Mouse (Mus musculus) megakaryocyte-erythroid progenitor cell, adult 5-6 weeks (primary cell): Measurements from ENCODE around the gene Klf2. TPM values are rescaled to one million over a fixed set of nuclear protein-coding genes. Genes with fewer than 3 reads are reported as not detected.

Source experiments
- ATAC-seq: replicated peaks from 2 replicates; pipeline ENCODE4 v1.8.0; 2016; ENCODE audit warnings: mild to moderate bottlenecking, inconsistent platforms; ENCODE audit not compliant: severe bottlenecking, poor library complexity, low FRiP score, low TSS enrichment
- total RNA-seq, 2 experiments: library from RNA; stranded (forward) in 1 of 2; stranded (reverse) in 1 of 2; fragments of 200-1000, 215-1000 nt in 1 of 2; fragments of >200 nt in 1 of 2; fragmentation: Nextera tagmentation in 1 of 2; gene quantifications; 2 replicates each; pipeline ENCODE4 v1.2.3; 2014 to 2017

Klf2 gene
- total RNA-seq, 2 experiments from 2014 or later = 4.0 to 5.1 TPM

DNA sequence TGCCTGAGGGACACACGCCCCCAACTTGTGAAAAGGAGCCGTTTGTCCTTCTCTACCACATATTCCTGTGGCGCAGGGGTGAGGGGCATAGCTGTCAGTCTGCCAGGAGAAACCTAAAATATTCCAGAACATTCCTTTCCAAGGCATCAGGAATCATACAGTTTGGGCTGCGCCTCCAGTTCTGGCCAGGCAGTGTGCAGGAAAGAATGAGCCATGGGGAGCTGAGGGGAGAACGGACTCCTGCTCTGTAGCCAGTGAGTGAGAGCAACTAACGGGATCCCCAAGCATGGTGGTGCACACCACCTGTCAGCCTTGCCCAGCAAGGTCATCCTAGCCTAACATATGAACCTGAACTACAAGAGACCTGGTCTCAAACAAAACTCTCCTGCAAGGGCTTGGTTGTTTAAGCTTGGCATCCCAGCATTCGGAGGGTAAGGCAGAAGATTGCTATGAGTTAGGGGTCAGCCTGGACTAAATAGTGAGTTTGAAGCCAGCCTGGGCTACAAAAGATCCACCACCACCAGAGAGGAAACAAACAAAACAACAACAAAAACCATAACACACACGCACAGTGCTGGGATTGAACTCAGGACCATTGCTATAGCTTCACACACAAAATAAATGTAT lies 15.7 kb upstream of the Klf2 start:
- ATAC-seq = no peak

DNA sequence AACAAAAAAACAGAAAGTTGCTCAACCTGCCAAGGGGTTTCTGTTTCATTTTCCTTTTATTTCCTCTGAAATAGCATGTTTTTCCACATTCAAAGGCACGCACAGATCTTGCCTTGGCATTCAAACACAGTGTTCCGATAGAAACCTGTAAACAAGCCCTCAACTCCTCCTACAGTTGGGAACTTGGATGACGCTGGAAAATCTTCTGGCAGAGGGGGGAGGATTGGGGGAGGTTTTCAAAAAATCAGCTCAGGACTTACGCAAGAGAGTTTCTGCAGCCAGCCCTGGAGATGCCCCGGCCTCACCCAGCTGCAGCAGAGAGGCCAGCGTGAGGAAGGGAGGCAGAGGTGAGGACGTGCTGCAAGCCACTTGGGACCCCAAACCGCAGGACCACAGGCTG lies 15.2 kb upstream of the Klf2 start:
- no peak for ATAC-seq

DNA sequence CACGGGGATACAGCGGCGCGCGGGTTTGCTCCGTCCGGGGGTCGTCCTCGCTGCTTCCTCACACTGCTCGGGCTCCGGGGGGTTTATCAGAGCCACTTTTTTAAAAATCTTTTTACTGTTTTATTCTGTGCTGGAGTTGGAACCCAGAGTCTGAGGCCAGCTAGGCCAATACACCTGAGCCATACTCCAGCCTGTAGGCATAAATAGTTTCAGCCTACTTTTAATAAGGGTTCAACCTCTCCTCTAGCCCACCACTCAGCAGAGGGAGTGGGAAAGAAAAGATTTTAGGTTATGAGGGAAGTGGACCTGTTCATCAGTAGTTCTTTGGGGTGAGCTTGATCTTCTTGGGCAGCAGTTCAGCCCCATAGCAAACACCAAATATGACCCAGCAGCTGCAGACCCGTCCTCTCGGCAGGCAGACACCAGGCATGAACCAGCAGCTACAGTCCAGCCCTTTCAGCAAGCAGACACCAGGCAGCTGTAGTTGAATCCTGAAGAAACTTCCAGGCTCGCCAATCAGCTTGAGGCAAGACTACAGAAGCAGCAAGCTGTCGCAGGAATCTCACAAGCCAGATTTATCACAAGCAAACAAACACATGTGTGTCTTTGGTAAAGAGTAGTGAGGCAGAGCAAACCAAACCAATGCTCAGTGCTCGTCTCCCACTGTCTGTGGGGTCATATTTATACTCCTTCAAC lies 13.5 kb upstream of the Klf2 start, which contains the start of gene Gm10282:
Gm10282 (minus strand) TSS at position 51 of the 696 bp plus-strand sequence.
- ATAC-seq = no peak

DNA sequence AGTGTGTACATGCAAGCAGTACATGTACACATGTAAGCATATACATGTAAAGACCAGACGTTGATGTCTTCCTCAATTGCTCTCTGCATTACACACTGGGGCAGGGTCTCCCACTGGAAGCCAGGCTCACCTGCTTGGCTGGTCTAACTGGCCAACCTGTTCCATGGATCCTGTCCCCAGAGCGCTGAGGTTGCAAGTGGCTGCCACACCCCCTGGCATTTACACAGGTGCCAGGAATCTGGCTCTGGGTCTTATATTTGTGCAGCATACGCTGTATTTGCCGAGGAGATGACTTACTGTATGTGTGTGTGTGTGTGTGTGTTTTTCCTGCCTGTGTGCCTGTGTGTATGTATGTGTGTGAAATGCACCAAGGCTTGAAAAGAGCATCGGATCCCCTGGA lies 11.9 kb upstream of the Klf2 start:
- ATAC-seq = no peak

DNA sequence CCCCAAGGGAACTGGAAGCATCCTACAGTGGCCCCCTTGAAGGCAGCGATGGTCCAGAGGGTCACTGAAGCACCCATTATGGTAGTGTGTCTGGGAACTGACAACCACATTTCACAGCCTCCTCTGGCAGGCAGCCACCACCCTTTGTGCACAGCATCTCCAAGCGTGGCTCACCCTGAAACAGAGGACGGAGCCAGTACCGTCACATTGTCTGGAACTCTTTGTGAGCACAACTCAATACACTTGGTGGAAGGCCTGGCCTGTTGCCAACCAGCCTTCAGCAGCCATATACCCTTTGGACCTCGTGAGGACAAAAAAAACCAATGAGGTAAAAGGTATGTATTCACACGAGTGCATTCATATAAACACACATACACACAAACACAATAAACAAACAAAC lies 10.6 kb upstream of the Klf2 start:
- no peak for ATAC-seq

DNA sequence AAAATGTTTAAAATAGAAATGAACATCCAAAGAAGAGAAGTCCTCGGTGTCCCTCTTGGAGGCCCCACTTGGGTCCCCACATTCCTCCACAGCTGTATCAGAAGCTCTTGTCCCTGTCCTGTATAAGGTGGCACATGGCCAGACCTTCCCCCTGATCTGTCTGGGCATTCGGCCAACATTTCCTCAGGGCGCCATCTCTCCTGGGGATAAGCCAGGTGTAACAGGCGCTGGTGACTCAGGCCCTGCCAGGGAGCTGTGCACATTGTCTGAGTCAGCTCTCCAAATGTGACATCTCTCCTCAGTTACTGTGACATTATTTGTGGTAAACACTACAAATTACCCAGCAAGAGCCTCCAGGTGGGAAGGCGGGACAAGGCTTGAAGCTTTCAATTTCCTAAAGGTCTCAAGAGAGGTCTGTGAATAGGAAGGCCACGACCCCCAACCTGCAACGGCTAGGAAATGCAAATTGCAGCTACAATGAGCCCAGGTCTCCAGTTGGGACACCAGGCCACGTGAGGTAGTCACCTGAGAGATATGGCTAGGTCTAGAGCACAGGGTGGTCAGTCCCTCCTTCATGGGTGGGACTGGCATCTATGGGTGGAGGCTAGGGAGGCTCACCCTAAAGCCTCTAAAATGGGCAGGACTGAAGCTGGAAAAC lies 7.9 kb upstream of the Klf2 start:
- ATAC-seq = peak; percentile 50

DNA sequence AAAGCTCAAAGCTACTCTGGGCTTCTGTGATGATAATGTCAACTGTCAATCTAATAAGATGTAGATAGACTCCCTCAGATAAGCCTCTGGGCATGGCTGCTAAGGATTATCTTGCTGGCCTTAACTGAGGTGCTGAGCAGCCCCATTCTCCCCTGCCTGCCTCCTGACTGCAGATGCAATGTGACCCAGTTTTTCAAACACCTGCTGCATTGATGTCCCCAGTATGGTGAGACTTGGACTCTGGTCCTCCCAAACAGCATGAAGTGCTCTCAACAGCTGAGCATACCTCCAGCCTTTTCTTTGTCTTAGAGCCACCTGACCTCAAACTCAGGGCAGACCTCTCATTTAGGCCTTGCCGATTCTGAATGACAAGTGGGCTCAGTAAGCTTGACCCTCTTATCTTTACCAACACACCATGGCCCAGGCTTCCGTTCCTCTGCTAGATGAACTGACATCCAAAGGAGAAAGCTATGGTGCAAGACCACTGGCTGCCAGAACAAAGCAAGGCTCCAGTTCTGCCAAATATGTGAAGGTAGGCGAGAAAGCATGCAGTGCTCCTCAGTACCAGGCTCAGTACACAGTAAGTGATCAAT lies 5.8 kb upstream of the Klf2 start:
- ATAC-seq = 0 out of 2 replicates have a peak, but pooled peaks have one; percentile 24

DNA sequence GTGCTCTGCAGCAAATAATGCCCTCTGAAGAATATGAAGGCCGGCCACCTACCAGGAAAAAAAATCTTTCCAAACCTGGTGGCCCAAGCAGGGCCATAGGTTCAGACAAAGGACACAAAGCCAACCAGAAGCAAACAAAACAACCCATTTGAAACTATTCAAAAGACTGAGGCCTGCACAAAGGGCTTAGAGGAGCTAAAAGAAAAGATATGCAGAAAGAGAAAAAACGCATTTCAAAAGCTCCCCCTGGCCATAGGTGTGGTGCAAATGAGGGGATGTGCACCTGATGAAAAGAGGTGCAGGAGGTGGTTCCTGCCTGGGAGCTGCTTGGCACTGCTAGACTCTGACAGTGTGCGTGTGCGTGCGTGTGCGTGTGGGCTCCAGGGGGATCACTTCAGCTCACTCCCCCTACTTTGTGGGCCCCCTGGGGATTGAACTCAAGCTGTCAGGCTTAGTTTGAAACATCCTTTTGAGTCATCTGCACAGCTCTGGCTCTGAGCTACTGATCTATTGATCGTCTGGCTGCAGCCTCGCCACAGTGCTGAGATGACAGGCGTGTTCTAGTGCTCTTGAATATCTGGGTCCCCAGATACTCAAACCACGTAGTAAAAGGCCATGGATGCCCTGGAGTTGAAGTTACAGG lies 2.7 kb upstream of the Klf2 start:
- ATAC-seq = no peak

DNA sequence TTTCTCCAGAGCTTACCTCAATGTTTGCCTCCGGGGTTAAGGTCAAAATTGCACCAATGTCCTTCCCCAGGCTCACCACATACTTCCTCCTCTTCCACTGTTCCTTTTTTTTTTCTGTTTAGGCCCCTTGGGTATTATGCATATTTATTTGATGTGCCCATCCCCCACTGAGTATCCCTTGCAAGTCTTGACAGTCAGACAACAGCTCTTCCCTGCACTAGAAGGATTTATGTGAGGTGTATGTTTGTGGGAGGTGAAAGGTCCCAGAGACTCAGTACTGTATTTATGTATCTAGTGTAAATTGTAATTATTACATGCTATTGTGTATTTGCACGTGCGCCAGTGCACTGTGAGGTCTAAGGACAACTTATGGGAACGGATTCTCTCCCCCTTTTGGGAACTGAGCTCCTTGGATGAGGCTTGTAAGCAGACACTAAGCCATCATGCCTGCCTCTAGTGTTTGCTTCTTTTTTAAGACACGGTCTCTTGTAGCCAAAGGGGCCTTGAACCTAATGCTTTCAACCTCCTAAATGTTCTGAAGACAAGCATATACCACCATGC lies 1.0 kb upstream of the Klf2 start:
- ATAC-seq = no peak

DNA sequence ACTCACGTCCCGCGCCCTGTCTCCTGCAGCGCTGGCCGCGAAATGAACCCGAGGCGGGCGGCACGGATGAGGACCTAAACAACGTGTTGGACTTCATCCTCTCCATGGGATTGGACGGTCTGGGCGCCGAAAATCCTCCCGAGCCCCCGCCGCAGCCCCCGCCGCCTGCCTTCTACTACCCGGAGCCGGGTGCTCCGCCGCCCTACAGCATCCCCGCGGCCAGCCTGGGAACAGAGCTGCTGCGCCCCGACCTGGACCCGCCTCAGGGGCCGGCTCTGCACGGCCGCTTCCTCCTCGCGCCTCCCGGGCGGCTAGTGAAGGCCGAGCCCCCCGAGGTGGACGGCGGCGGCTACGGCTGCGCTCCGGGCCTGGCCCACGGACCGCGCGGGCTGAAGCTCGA lies 564 bp downstream of the Klf2 start:
- no peak; the same call in 1 of the 2 replicates for ATAC-seq

DNA sequence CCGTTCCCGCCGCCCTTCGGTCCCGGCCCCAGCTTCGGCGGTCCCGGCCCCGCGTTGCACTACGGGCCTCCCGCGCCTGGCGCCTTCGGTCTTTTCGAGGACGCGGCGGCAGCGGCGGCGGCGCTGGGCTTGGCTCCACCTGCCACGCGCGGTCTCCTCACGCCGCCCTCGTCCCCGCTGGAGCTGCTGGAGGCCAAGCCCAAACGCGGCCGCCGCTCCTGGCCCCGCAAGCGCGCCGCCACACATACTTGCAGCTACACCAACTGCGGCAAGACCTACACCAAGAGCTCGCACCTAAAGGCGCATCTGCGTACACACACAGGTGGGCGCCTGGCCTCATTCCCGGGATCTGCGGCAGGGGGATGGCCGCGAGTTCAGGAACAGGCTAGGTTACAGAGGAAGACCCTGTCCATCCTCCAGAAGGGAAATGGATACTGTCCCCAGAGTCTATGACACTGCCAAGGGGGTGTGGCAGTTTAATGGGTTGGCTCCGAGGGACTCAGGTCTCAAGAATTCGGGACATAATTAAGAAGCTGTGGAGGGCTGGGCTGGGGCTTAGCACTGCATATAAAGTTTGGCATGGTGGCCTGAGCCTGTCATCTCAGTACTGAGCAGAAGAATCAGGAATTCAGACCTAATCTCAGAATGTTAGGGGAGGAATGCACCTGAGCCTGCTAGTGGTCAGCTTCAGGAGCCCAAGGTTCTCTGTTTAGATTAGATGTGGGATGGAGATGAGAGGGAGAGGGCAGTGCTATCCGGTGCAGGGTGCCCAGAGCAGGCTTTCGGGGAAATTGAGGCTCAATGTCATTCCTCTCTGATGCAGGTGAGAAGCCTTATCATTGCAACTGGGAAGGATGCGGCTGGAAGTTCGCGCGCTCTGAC lies 1.3 kb downstream of the Klf2 start:
- ATAC-seq = no peak

DNA sequence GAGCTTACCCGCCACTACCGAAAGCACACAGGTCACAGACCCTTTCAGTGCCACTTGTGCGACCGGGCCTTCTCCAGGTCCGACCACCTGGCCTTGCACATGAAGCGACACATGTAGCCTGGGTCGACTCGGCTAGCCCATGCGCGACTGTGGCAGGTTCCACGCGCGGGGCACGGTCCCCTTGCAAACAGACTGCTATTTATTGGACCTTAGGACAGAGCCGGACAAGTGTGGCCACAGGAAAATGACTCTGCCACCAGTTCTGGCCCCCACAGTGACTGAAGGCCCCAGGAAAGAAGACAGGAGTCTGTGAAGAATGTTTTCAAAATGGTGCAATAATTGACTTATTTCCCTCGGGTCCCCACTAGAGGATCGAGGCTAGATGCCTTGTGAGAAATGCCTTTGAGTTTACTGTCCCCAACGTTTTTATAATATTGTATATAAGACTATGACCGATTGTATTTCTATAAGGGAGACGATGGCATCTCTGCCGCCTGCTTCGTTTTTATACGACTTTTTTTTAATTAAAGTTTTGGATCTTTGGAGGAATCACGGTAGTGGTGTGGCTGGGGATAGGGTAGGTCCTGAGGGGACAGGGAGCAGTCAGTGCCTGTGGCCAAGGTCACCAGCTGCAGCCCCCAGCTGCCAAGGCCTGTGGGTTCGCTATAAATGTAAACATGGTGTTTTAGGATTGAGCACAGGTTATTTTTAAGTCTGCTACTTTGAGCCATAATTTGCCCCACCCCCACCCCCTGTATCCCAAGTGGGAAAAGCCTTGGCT lies 2.2 kb downstream of the Klf2 start:
- ATAC-seq = no peak

DNA sequence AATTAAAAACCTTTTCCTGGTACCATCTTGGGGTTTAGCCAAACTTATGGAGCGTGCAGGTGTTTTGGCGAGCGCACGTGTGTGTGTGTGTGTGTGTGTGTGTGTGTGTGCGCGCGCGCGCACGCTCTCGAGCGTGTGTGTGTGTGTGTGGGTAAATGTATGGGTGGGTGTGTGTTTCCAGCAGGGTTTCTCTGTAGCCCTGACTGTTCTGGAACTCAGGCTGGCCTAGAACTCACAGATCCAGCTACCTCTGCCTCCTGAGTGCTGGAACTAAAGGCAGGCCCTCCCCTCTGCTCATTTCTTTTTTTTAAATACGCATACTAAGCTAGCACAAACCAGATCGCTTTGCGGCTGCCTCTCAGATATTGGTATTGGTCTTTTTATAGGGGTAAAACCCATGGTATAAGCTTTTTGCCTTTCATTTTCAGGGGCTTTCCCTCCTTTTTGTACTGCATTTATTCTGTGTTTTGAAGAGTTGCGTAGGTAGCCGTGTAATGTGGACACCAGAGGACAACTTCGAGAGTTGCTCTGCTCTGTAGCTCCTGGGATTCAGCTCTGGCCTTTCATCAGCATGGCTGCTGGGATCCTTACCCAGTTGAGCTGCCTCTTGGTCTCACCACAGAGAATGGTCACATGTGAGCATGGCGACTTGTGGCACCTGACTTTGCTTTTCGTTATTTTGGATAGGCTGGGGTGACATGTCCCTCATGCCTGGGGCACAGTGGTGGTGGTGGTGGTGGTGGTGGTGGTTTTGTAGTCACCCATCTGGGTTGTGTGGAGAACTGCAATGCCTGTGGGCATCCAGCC lies 3.0 kb downstream of the Klf2 start:
- ATAC-seq = no peak

DNA sequence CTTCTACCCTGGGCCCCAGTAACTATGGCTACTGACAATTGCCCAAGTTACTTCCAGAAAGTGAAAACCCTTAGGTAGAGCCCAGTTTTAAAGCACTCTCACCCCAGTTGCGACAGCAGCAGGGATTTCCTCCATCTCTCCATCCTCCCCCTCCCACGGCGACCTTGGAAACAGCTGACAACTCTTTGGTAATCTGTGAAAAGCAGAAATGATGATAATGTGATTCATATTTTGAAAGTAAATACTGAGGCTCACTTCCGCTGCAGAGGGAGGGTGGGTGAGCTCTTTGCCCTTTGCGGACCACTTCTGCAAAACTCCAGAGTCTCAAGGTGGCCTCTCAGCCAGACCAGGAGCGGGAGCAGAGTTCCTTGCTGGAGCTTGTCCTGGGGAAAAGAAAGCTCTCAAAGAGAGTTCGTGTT lies 3.6 kb downstream of the Klf2 start:
- ATAC-seq = no peak

DNA sequence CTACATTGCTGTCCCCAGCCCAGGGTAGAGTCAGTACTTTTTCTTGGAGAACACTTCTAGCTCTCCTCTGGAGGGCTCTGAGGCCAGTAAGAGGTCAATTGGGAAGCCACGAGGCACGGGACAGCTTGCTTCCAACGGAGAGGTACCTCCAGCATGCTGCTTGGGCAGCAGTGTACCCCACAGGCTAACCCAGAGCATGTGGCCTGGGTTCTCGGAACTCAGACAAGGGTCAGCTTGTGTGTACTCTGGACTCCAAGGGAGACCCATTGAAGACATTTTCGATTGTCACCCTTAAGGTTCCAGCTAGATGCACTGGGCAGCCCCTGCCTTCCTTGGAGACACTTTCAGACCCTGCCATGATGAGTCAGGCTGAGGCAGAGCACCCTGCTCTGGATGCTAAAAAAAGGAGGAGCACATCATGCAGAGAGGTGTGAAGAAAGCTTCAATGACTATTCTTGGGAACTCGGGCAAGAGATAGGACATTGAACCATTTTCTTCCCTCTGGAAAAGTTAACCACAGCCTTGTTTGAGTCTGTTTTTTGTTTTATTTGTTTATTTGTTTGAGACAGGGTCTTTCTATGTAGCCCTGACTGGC lies 4.4 kb downstream of the Klf2 start:
- ATAC-seq = no peak

DNA sequence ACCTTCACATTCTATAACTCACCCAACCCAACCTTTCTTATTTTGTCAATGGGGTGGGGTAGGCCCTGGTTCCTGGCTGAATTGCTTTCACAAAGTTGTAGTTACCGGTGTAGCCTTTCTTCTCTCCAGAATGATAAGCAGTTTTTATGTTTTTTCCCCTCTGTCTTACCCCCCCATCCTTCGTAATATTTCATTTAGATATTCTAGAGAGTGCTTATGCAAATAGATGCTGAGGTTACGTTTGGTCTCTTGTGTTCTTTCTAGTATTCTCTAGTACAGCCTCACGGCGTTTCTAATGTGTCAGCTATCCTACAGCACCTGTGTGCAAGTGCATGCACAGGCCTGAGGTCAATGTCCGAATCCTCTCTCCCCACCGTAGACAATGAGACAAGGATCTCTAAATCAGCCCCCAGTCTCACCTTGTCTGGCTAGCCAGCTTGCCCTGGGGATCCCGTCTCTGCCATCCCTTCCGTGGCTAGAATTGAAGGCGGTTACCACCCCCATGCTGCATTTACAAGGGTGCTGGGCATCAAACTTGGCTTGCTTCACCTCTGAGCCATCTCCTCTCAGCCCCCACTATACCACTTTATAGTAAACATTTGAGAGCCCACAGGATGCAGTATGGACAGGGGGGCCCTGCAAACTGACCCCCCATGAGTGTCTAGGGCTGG lies 5.3 kb downstream of the Klf2 start:
- no peak for ATAC-seq
